Mouse (Mus musculus) erythroblast, embryonic 14.5 days (primary cell): ENCODE measurements around the gene Gm4881. TPM values are rescaled to one million over a fixed set of nuclear protein-coding genes. Genes with fewer than 3 reads are reported as not detected.

Experiments used
- H3K27me3 ChIP-seq: 2 replicates; pipeline ENCODE4 v1.6.1; 2012; ENCODE audit warnings: inconsistent platforms; ENCODE audit not compliant: control insufficient read depth
- H3K36me3 ChIP-seq: 2 replicates; pipeline ENCODE4 v1.6.1; 2012; ENCODE audit warnings: mild to moderate bottlenecking, inconsistent platforms; ENCODE audit not compliant: control insufficient read depth
- H3K4me1 ChIP-seq: 2 replicates; pipeline ENCODE4 v1.6.1; 2012; ENCODE audit warnings: inconsistent platforms; ENCODE audit not compliant: control insufficient read depth
- H3K4me3 ChIP-seq: replicated peaks from 2 replicates; pipeline ENCODE3; 2012; ENCODE audit warnings: moderate library complexity, mild to moderate bottlenecking, inconsistent platforms
- H3K9me3 ChIP-seq: 2 replicates; pipeline ENCODE4 v1.6.1; 2012; ENCODE audit warnings: low read length, inconsistent platforms, mixed read lengths; ENCODE audit not compliant: control insufficient read depth
- GATA1 ChIP-seq: IDR thresholded peaks from 2 replicates; pipeline ENCODE4 v1.6.1; 2012; ENCODE audit warnings: low read length, inconsistent platforms, mixed read lengths
- TAL1 ChIP-seq: IDR thresholded peaks from 3 replicates; pipeline ENCODE4 v1.6.1; 2012; ENCODE audit warnings: low read length, inconsistent platforms, mixed read lengths
- polyA plus RNA-seq: library from polyadenylated mRNA; stranded (reverse); fragments of >175 nt; gene quantifications from 2 replicates; pipeline ENCODE4 v1.2.3, GENCODE M21; 2012

Gm4881 gene
- polyA plus RNA-seq, 1 experiment, result not detected

DNA sequence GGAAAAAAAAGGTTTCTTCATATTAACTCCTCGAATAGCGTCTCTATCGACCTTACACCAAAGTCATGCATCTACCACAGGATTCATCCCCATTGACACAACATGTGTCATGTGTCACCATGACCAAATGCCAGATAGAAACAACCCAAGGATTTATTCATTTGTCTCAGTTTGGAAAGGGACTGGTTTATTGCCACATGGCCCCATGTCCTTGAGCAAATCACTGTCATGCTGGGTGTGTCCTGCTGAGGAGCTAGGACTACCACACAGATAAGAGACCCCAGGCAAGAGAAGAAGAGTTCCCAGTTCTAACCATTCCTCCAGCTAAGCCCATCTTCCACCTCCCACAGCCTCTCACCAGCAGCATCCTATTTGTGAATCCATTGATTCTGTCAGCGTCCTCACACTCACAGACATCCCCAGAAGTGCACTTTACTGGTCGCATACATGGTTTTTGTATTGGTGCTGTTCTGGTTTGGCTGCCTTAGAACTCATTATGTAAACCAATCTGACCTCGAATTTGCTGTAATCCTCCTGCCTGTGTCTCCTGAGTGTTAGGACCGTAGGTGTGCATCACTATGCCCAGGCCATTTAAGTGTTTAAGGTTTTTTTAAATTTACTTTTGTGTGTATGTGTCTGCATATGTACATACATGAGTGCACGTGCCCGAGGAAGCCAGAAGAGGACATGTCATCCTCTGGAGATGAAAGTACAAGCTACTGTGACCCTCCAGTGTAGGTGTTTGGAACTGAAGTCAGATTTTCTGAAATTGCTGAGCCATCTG is 61.7 kb downstream of the Gm4881 start:
- Histone ChIP-seq H3K36me3 (peaks cover 30% of the 10 kb centered on the region), H3K9me3 (no peaks in the 10 kb centered on the region), H3K4me3 (no peak overlapping the region), H3K27me3 (peaks cover 8% of the 10 kb centered on the region), H3K4me1 (peaks cover 47% of the 10 kb centered on the region)
- TF ChIP-seq TAL1 (no peak), GATA1 (no peak)

DNA sequence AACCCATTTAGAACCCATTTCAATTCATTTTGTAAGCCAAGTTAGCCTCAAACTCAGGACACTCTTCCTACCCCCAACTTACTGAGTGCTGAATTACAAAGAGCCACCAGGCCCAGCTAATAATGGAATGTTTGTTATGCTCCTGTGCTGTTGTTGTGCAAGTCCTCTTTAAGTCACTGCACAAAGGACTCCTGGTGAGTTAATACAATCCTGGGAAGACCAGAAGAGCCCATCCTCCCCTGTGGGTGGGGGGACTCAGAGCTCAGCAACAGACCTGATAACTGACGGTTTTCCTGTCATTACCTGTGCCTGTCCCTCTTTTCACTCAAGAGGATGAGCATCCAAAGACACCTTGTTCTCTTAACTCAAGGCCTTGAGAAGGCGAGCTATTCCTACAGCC is 64.7 kb downstream of the Gm4881 start:
- Histone ChIP-seq H3K9me3 (no peaks in the 10 kb centered on the region), H3K4me1 (peaks cover 19% of the 10 kb centered on the region), H3K36me3 (no peaks in the 10 kb centered on the region), H3K27me3 (peaks cover 24% of the 10 kb centered on the region), H3K4me3 (no peak overlapping the region)
- TF ChIP-seq TAL1, result no peak
- no peak for TF ChIP-seq GATA1

- Histone ChIP-seq H3K4me1 (peaks cover 7% of the 10 kb centered on the region), H3K27me3 (peaks cover 31% of the 10 kb centered on the region), H3K9me3 (no peaks in the 10 kb centered on the region), H3K36me3 (no peaks in the 10 kb centered on the region), H3K4me3 (no peak overlapping the region)
- TF ChIP-seq TAL1, result no peak
- no peak for TF ChIP-seq GATA1
These were observed 66.7 kb downstream of the Gm4881 start for GRCm38 (mm10) chr7:24877588-24877987.

Other genes starting within 250 kb of the Gm4881 start
- gene BC049730, start 235.3 kb downstream of the Gm4881 start, polyA plus RNA-seq, result 0.24 and 0.66 TPM in 2 replicates
- gene Gm4763, start 217.6 kb downstream of the Gm4881 start, polyA plus RNA-seq, result not detected in 2 replicates
- gene Cd177, start 184.2 kb downstream of the Gm4881 start, polyA plus RNA-seq, result 0.02 and 0.12 TPM in 2 replicates
- gene Ceacam10, start 167.3 kb downstream of the Gm4881 start, polyA plus RNA-seq, result not detected in 2 replicates
- gene Gm9844, start 82.3 kb downstream of the Gm4881 start, polyA plus RNA-seq, result 2.5 and 6.9 TPM in 2 replicates
- 0.06 TPM in 1 of 2 replicates, not detected in the other for gene Lypd4, start 74.6 kb downstream of the Gm4881 start, polyA plus RNA-seq
- gene Dmrtc2, start 74.4 kb downstream of the Gm4881 start, polyA plus RNA-seq, result not detected in 2 replicates
- 189 and 353 TPM in 2 replicates for gene Rps19, start 60.1 kb downstream of the Gm4881 start, polyA plus RNA-seq
- gene Cd79a, start 47.1 kb downstream of the Gm4881 start, polyA plus RNA-seq, result 0.08 and 0.10 TPM in 2 replicates
- 20.6 and 20.7 TPM in 2 replicates for gene Arhgef1, start 41.6 kb downstream of the Gm4881 start, polyA plus RNA-seq
- 10.4 and 12.9 TPM in 2 replicates for gene Rabac1, start 28.3 kb upstream of the Gm4881 start, polyA plus RNA-seq
- 0.10 and 0.11 TPM in 2 replicates for gene Atp1a3, start 61.5 kb upstream of the Gm4881 start, polyA plus RNA-seq
- 0.82 and 0.91 TPM in 2 replicates for gene Grik5, start 127.9 kb upstream of the Gm4881 start, polyA plus RNA-seq
- gene Zfp574, start 128.1 kb upstream of the Gm4881 start, polyA plus RNA-seq, result 3.0 and 3.4 TPM in 2 replicates
- gene Pou2f2, start 235.2 kb upstream of the Gm4881 start, polyA plus RNA-seq, result 0.29 and 0.33 TPM in 2 replicates